Mouse (Mus musculus): ENCODE results near the gene Adgrv1. TPM values are rescaled to one million over a fixed set of nuclear protein-coding genes. Genes with fewer than 3 reads are reported as not detected.
A peak's percentile ranks its signal among the peaks of the same experiment; 100 is the strongest.

Adgrv1 gene
- polyA plus RNA-seq, 1 experiment from 2014 or later = 1.4 TPM

- Histone ChIP-seq H3K36me3 (ENCODE audit: control insufficient read depth, insufficient read depth, low read length) (no peaks in the 10 kb centered on the region), H3K9ac (ENCODE audit: low read length) (no peak overlapping the region), H3K4me2 (replicated peaks; ENCODE audit: low read depth) (no peak overlapping the region), H3K9me3 (ENCODE audit: control insufficient read depth, low read length) (no peaks in the 10 kb centered on the region), H3K4me3 (ENCODE audit: low read depth, low read length) (no peak overlapping the region), H3K27ac (replicated peaks) (no peak overlapping the region), H3K27me3 (ENCODE audit: control insufficient read depth, insufficient read depth, low read length) (no peaks in the 10 kb centered on the region), H3K4me1 (replicated peaks; ENCODE audit: control insufficient read depth, insufficient read depth) (0 out of 2 replicates have a peak, but pooled peaks cover 4% of the 10 kb centered on the region)
- no peak for TF ChIP-seq CTCF (IDR thresholded peaks at IDR 0.05; ENCODE audit: low read depth)
- TF ChIP-seq EP300 (optimal IDR thresholded peaks at IDR 0.05) = no peak
- WGBS = 61% methylated on average over 6 of the region's 6 CpGs
- DNase-seq (ENCODE audit: low spot score) = no peak
- ATAC-seq (ENCODE audit: low FRiP score, low TSS enrichment) = 0 out of 2 replicates have a peak, but pooled peaks have one; percentile 32
Observed at GRCm38 (mm10) chr13:81109676-81110075, 523.3 kb downstream of the Adgrv1 start.

GRCm38 (mm10) chr13:81108526-81109302 lies 524.2 kb downstream of the Adgrv1 start:
- H3K9ac ChIP-seq (ENCODE audit: low read length) = no peak overlapping the region
- H3K27me3 ChIP-seq (ENCODE audit: control insufficient read depth, insufficient read depth, low read length) = no peaks in the 10 kb centered on the region
- ATAC-seq (ENCODE audit: low FRiP score, low TSS enrichment) (peak; percentile 69; the same call in 1 of the 2 replicates), DNase-seq (ENCODE audit: low spot score) (no peak)
- 23% methylated on average over 8 of the region's 8 CpGs for WGBS
- no peak for TF ChIP-seq EP300 (optimal IDR thresholded peaks at IDR 0.05)
- TF ChIP-seq CTCF (IDR thresholded peaks at IDR 0.05; ENCODE audit: low read depth) = no peak
- H3K27ac ChIP-seq (replicated peaks) = peak overlapping the region; percentile 70
- H3K4me3 ChIP-seq (ENCODE audit: low read depth, low read length) = no peak overlapping the region
- no peaks in the 10 kb centered on the region for H3K9me3 ChIP-seq (ENCODE audit: control insufficient read depth, low read length)
- H3K4me2 ChIP-seq (replicated peaks; ENCODE audit: low read depth) = no peak overlapping the region
- H3K4me1 ChIP-seq (replicated peaks; ENCODE audit: control insufficient read depth, insufficient read depth) = 0 out of 2 replicates have a peak, but pooled peaks cover 4% of the 10 kb centered on the region
- no peaks in the 10 kb centered on the region for H3K36me3 ChIP-seq (ENCODE audit: control insufficient read depth, insufficient read depth, low read length)

DNA sequence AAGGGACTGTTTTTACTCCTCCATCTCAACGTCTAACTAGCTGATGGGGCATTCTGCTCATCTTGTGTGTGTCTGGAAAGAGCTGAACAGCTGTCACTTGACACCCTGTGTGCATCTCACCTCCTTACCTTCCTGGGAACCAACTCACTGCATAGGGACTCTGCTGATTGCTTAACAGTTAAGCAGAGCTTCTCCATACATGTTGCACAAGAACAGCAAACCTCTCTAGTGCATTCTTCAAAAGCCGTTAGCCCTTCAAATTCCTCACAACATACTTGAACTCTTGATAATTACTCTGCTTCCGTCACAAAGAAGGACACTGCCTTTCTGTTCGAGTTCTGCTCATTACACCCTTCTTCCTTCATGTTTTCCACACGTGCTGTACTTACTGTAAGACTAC lies 525.5 kb downstream of the Adgrv1 start:
- Histone ChIP-seq H3K9me3 (ENCODE audit: control insufficient read depth, low read length) (no peaks in the 10 kb centered on the region), H3K36me3 (ENCODE audit: control insufficient read depth, insufficient read depth, low read length) (no peaks in the 10 kb centered on the region), H3K4me1 (replicated peaks; ENCODE audit: control insufficient read depth, insufficient read depth) (0 out of 2 replicates have a peak, but pooled peaks cover 4% of the 10 kb centered on the region), H3K9ac (ENCODE audit: low read length) (no peak overlapping the region), H3K27me3 (ENCODE audit: control insufficient read depth, insufficient read depth, low read length) (no peaks in the 10 kb centered on the region), H3K27ac (replicated peaks) (no peak overlapping the region), H3K4me2 (replicated peaks; ENCODE audit: low read depth) (no peak overlapping the region), H3K4me3 (ENCODE audit: low read depth, low read length) (no peak overlapping the region)
- 53% methylated on average over 5 of the region's 5 CpGs for WGBS
- no peak for TF ChIP-seq CTCF (IDR thresholded peaks at IDR 0.05; ENCODE audit: low read depth)
- no peak for TF ChIP-seq EP300 (optimal IDR thresholded peaks at IDR 0.05)
- ATAC-seq (ENCODE audit: low FRiP score, low TSS enrichment) = no peak
- no peak for DNase-seq (ENCODE audit: low spot score)

DNA sequence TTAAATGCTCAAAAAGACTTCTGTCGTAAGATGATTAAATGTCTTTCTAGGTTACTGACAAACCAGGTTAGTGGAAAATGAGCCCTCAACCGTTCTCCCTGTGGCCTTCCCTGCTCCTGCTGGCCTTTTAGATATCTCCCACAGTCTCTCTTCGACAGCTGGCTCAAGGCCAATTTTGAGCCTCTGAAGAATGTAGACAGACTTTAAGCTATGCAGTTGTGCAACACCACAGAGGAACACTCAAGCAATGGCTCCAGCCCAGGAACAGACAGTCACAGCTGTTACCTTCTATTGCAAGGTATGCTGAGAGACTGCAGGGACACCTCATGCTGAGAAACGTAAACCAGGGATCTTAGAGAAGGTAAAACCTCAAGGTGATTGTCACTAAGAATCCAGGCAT lies 529.2 kb downstream of the Adgrv1 start:
- H3K36me3 ChIP-seq (ENCODE audit: control insufficient read depth, insufficient read depth, low read length) = no peaks in the 10 kb centered on the region
- WGBS = 32% methylated on average over 4 of the region's 4 CpGs
- H3K4me2 ChIP-seq (replicated peaks; ENCODE audit: low read depth) = no peak overlapping the region
- ATAC-seq (ENCODE audit: low FRiP score, low TSS enrichment) (0 out of 2 replicates have a peak, but pooled peaks have one; percentile 59), DNase-seq (ENCODE audit: low spot score) (peak; percentile 32)
- no peaks in the 10 kb centered on the region for H3K27me3 ChIP-seq (ENCODE audit: control insufficient read depth, insufficient read depth, low read length)
- H3K27ac ChIP-seq (replicated peaks) = no peak overlapping the region
- H3K9ac ChIP-seq (ENCODE audit: low read length) = no peak overlapping the region
- TF ChIP-seq EP300 (optimal IDR thresholded peaks at IDR 0.05) = no peak
- no peak for TF ChIP-seq CTCF (IDR thresholded peaks at IDR 0.05; ENCODE audit: low read depth)
- H3K9me3 ChIP-seq (ENCODE audit: control insufficient read depth, low read length) = no peaks in the 10 kb centered on the region
- H3K4me1 ChIP-seq (replicated peaks; ENCODE audit: control insufficient read depth, insufficient read depth) = 0 out of 2 replicates have a peak, but pooled peaks cover under 1% of the 10 kb centered on the region
- no peak overlapping the region for H3K4me3 ChIP-seq (ENCODE audit: low read depth, low read length)

DNA sequence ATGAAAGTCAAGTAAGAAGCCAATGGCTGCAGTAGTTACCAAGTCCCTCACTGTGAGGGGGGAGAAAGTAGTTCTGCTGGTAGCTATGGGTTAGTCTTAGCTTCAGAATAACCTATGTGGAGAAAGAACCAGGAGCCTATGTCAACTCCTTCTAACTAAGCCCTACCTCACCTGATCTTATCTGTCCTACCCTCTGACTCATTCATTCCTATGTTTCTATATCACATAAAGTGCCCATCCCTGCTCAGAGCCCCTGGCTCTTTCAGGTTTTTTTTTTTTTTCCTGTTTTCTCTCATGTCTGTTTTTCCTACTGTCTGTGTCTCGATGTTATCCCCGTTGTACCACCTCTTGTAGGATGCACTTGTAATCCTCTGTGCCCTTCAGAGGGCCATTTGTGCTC lies 536.5 kb downstream of the Adgrv1 start:
- no peaks in the 10 kb centered on the region for H3K4me1 ChIP-seq (replicated peaks; ENCODE audit: control insufficient read depth, insufficient read depth)
- no peak overlapping the region for H3K9ac ChIP-seq (ENCODE audit: low read length)

GRCm38 (mm10) chr13:81094513-81094912 lies 538.4 kb downstream of the Adgrv1 start:
- no peak for DNase-seq (ENCODE audit: low spot score)
- Histone ChIP-seq H3K4me1 (replicated peaks; ENCODE audit: control insufficient read depth, insufficient read depth) (no peaks in the 10 kb centered on the region), H3K27ac (replicated peaks) (no peak overlapping the region), H3K9ac (ENCODE audit: low read length) (no peak overlapping the region), H3K4me2 (replicated peaks; ENCODE audit: low read depth) (no peak overlapping the region), H3K9me3 (ENCODE audit: control insufficient read depth, low read length) (no peaks in the 10 kb centered on the region), H3K36me3 (ENCODE audit: control insufficient read depth, insufficient read depth, low read length) (no peaks in the 10 kb centered on the region), H3K4me3 (ENCODE audit: low read depth, low read length) (no peak overlapping the region), H3K27me3 (ENCODE audit: control insufficient read depth, insufficient read depth, low read length) (no peaks in the 10 kb centered on the region)
- TF ChIP-seq EP300 (optimal IDR thresholded peaks at IDR 0.05) = no peak
- no peak for TF ChIP-seq CTCF (IDR thresholded peaks at IDR 0.05; ENCODE audit: low read depth)
- no peak for ATAC-seq (ENCODE audit: low FRiP score, low TSS enrichment)
- 61% methylated on average over 6 of the region's 6 CpGs for WGBS

More for the DNA sequence above, 536.5 kb downstream of the Adgrv1 start:
- no peaks in the 10 kb centered on the region for H3K27me3 ChIP-seq (ENCODE audit: control insufficient read depth, insufficient read depth, low read length)
- TF ChIP-seq EP300 (optimal IDR thresholded peaks at IDR 0.05) = no peak
- TF ChIP-seq CTCF (IDR thresholded peaks at IDR 0.05; ENCODE audit: low read depth) = no peak
- H3K4me3 ChIP-seq (ENCODE audit: low read depth, low read length) = no peak overlapping the region
- H3K4me2 ChIP-seq (replicated peaks; ENCODE audit: low read depth) = no peak overlapping the region
- no peaks in the 10 kb centered on the region for H3K36me3 ChIP-seq (ENCODE audit: control insufficient read depth, insufficient read depth, low read length)
- ATAC-seq (ENCODE audit: low FRiP score, low TSS enrichment) (0 out of 2 replicates have a peak, but pooled peaks have one; percentile 47), DNase-seq (ENCODE audit: low spot score) (no peak)
- 76% methylated on average over 2 of the region's 2 CpGs for WGBS
- no peaks in the 10 kb centered on the region for H3K9me3 ChIP-seq (ENCODE audit: control insufficient read depth, low read length)
- H3K27ac ChIP-seq (replicated peaks) = no peak overlapping the region

Measured in stomach, postnatal 0 days (tissue).